Mouse (Mus musculus) heart, adult 2 months (tissue): ENCODE measurements around the gene Jmjd4.

Experiments
- CTCF ChIP-seq: fragments of 200-600 bp; IDR thresholded peaks from 2 replicates; pipeline ENCODE4 v1.8.1; 2022; ENCODE audit warnings: antibody characterized with exemption, mild to moderate bottlenecking, moderate library complexity
- EP300 ChIP-seq: fragments of 200-500 bp; IDR thresholded peaks from 2 replicates; pipeline ENCODE4 v1.6.1; 2011; ENCODE audit warnings: low read depth, low read length, control low read depth; ENCODE audit not compliant: insufficient read depth
- POLR2A ChIP-seq: fragments of 200-500 bp; IDR thresholded peaks from 2 replicates; pipeline ENCODE4 v1.6.1; 2011; ENCODE audit warnings: mild to moderate bottlenecking, low read depth, low read length, control low read depth; ENCODE audit not compliant: insufficient read depth

- TF ChIP-seq CTCF (no peak), POLR2A (no peak), EP300 (no peak)
Observed at GRCm38 (mm10) chr11:59412058-59412457, 37.8 kb upstream of the Jmjd4 start.
